Mouse (Mus musculus): ENCODE results near the gene Rab3ip.

The Rab3ip gene

GRCm38 (mm10) chr10:116950009-116950769, at the start of gene Rab3ip:
TSS of gene Rab3ip (minus strand) at chr10:116950769.
- peak; percentile 97 to 98 for DNase-seq

- no peak for DNase-seq
These were observed 48.3 kb upstream of the Rab3ip start for GRCm38 (mm10) chr10:116998716-116999455.

GRCm38 (mm10) chr10:116996236-116996600, 45.6 kb upstream of the Rab3ip start:
- DNase-seq: no peak

- no peak for DNase-seq
These were observed 45.1 kb upstream of the Rab3ip start for GRCm38 (mm10) chr10:116995584-116996235.

- DNase-seq: no peak
These were observed 44.6 kb upstream of the Rab3ip start for GRCm38 (mm10) chr10:116995162-116995561.

GRCm38 (mm10) chr10:116993971-116994370, 43.4 kb upstream of the Rab3ip start:
- no peak for DNase-seq

GRCm38 (mm10) chr10:116986264-116987082, 35.9 kb upstream of the Rab3ip start, which contains the start of gene Best3:
TSS of gene Best3 (plus strand) at chr10:116986314.
- DNase-seq: peak; percentile 12 to 21

- no peak for DNase-seq
These were observed 34.3 kb upstream of the Rab3ip start for GRCm38 (mm10) chr10:116984836-116985235.

- no peak for DNase-seq
These were observed 32.0 kb upstream of the Rab3ip start for GRCm38 (mm10) chr10:116982526-116982925.

GRCm38 (mm10) chr10:116980888-116981287, 30.3 kb upstream of the Rab3ip start:
- DNase-seq: peak; percentile 49 to 57

- DNase-seq: no peak
These were observed 29.7 kb upstream of the Rab3ip start for GRCm38 (mm10) chr10:116980273-116980672.

GRCm38 (mm10) chr10:116978841-116979240, 28.3 kb upstream of the Rab3ip start:
- DNase-seq: peak; percentile 84 to 88

GRCm38 (mm10) chr10:116977858-116978257, 27.3 kb upstream of the Rab3ip start:
- DNase-seq: no peak

GRCm38 (mm10) chr10:116977455-116977854, 26.9 kb upstream of the Rab3ip start:
- DNase-seq: no peak

GRCm38 (mm10) chr10:116972509-116972908, 21.9 kb upstream of the Rab3ip start, which contains the start of gene Gm10271:
TSS of gene Gm10271 (minus strand) at chr10:116972609.
- DNase-seq: no peak

GRCm38 (mm10) chr10:116968741-116969140, 18.2 kb upstream of the Rab3ip start:
- DNase-seq: peak; percentile 65 to 69

- peak; percentile 17 to 46 for DNase-seq
These were observed 15.5 kb upstream of the Rab3ip start for GRCm38 (mm10) chr10:116966065-116966464.

- no peak for DNase-seq
These were observed 14.7 kb upstream of the Rab3ip start for GRCm38 (mm10) chr10:116965297-116965696.

GRCm38 (mm10) chr10:116964571-116964970, 14.0 kb upstream of the Rab3ip start:
- no peak for DNase-seq

GRCm38 (mm10) chr10:116964084-116964483, 13.5 kb upstream of the Rab3ip start:
- DNase-seq: no peak

- peak; percentile 37 to 40 for DNase-seq
These were observed 12.2 kb upstream of the Rab3ip start for GRCm38 (mm10) chr10:116962803-116963202.

GRCm38 (mm10) chr10:116962152-116962551, 11.6 kb upstream of the Rab3ip start:
- no peak for DNase-seq
